Mouse (Mus musculus) heart, adult 18-20 months (tissue): ENCODE data around the gene Pus7. TPM values are rescaled to one million over a fixed set of nuclear protein-coding genes. Genes with fewer than 3 reads are reported as not detected.
A peak's percentile ranks its signal among the peaks of the same experiment; 100 is the strongest.
"Not testable (repeated sequence)": the region's sequence is repeated elsewhere in the genome, so short reads cannot be mapped to it uniquely, and the experiment has no call there.

Source experiments
- DNase-seq, 2 experiments: peaks; one replicate each; pipeline ENCODE4 v3.0.0; 2021 to 2022; ENCODE audit warnings: mixed read lengths in 1 of 2
- total RNA-seq, 2 experiments: library from RNA; stranded (reverse); gene quantifications; 2 replicates each; pipeline ENCODE4 v1.2.3; 2021

Gene Pus7
- total RNA-seq, 2 experiments from 2014 or later = 9.7 to 10.5 TPM

GRCm38 (mm10) chr5:23756368-23756767 lies 27.1 kb downstream of the Pus7 start:
- DNase-seq = no peak

GRCm38 (mm10) chr5:23755591-23755990 lies 27.9 kb downstream of the Pus7 start:
- DNase-seq = no peak

GRCm38 (mm10) chr5:23749882-23750281 lies 33.6 kb downstream of the Pus7 start:
- DNase-seq = no peak

GRCm38 (mm10) chr5:23743261-23743660 lies 40.2 kb downstream of the Pus7 start:
- DNase-seq = no peak

GRCm38 (mm10) chr5:23737111-23737510 lies 46.4 kb downstream of the Pus7 start:
- no peak for DNase-seq

GRCm38 (mm10) chr5:23736366-23736765 lies 47.1 kb downstream of the Pus7 start:
- peak in 1 of 2 experiments; percentile 23 for DNase-seq

GRCm38 (mm10) chr5:23721956-23722355 lies 61.6 kb downstream of the Pus7 start:
- DNase-seq = no peak

- no peak for DNase-seq
Observed at GRCm38 (mm10) chr5:23718881-23719328, 64.6 kb downstream of the Pus7 start.

- no peak for DNase-seq
Observed at GRCm38 (mm10) chr5:23718182-23718534, 65.4 kb downstream of the Pus7 start.

- no peak for DNase-seq
Observed at GRCm38 (mm10) chr5:23717469-23718181, 65.9 kb downstream of the Pus7 start.

- no peak for DNase-seq
Observed at GRCm38 (mm10) chr5:23713401-23714335, 69.8 kb downstream of the Pus7 start.

GRCm38 (mm10) chr5:23712130-23713001 lies 71.1 kb downstream of the Pus7 start:
- peak; percentile 82 to 87 for DNase-seq

GRCm38 (mm10) chr5:23711671-23712129 lies 71.8 kb downstream of the Pus7 start:
- peak; percentile 32 to 39 for DNase-seq

- DNase-seq = no peak
Observed at GRCm38 (mm10) chr5:23711244-23711643, 72.3 kb downstream of the Pus7 start.

GRCm38 (mm10) chr5:23709661-23710060 lies 73.8 kb downstream of the Pus7 start:
- no peak for DNase-seq

GRCm38 (mm10) chr5:23706601-23707597 lies 76.6 kb downstream of the Pus7 start:
- DNase-seq = not testable (repeated sequence)

GRCm38 (mm10) chr5:23697457-23697856 lies 86.1 kb downstream of the Pus7 start:
- no peak for DNase-seq
